Mouse (Mus musculus) lung, adult 2 months (tissue): ENCODE measurements around the gene Srarp.

ENCODE experiments used
- CTCF ChIP-seq: fragments of 200-500 bp; IDR thresholded peaks from 2 replicates; pipeline ENCODE4 v1.5.1; 2011; ENCODE audit warnings: mild to moderate bottlenecking, low read length, control low read depth; ENCODE audit not compliant: insufficient read depth
- POLR2A ChIP-seq: fragments of 200-500 bp; IDR thresholded peaks from 2 replicates; pipeline ENCODE4 v1.6.1; 2011; ENCODE audit warnings: low read depth, mild to moderate bottlenecking, control low read depth, low read length, borderline replicate concordance; ENCODE audit errors: extremely low read depth

GRCm38 (mm10) chr4:141389366-141390150 lies 46.3 kb downstream of the Srarp start:
- TF ChIP-seq CTCF: no peak
- TF ChIP-seq POLR2A: no peak
